Mouse (Mus musculus) forebrain, embryonic 13.5 days (tissue): ENCODE data around the gene Myog. TPM values are rescaled to one million over a fixed set of nuclear protein-coding genes. Genes with fewer than 3 reads are reported as not detected.

ENCODE experiments used
- ATAC-seq: fragments of 200-750 bp; cut with Nextera tagmentation; 2 replicates; pipeline ENCODE4 v1.8.0; 2017
- H3K27ac ChIP-seq: fragments of 300-500 bp; sonication (generic); 2 replicates; pipeline ENCODE4 v1.5.1; 2015; ENCODE audit warnings: inconsistent platforms, mild to moderate bottlenecking, moderate library complexity
- H3K27me3 ChIP-seq: fragments of 300-500 bp; sonication (generic); 2 replicates; pipeline ENCODE4 v1.6.1; 2015; ENCODE audit warnings: mild to moderate bottlenecking, inconsistent platforms
- H3K36me3 ChIP-seq: fragments of 300-500 bp; sonication (generic); 2 replicates; pipeline ENCODE4 v1.6.1; 2015; ENCODE audit warnings: mild to moderate bottlenecking, inconsistent platforms; ENCODE audit not compliant: poor library complexity, severe bottlenecking
- H3K4me1 ChIP-seq: fragments of 300-500 bp; sonication (generic); 2 replicates; pipeline ENCODE4 v1.6.1; 2015; ENCODE audit warnings: inconsistent platforms
- H3K4me2 ChIP-seq: fragments of 300-500 bp; sonication (generic); 2 replicates; pipeline ENCODE4 v1.6.1; 2015; ENCODE audit warnings: inconsistent platforms, mild to moderate bottlenecking, moderate library complexity
- H3K4me3 ChIP-seq: fragments of 300-500 bp; sonication (generic); 2 replicates; pipeline ENCODE4 v1.5.1; 2015; ENCODE audit warnings: mild to moderate bottlenecking, inconsistent platforms
- H3K9ac ChIP-seq: fragments of 300-500 bp; sonication (generic); 2 replicates; pipeline ENCODE4 v1.6.1; 2015; ENCODE audit warnings: mild to moderate bottlenecking, inconsistent platforms
- H3K9me3 ChIP-seq: fragments of 300-500 bp; sonication (generic); replicated peaks from 2 replicates; pipeline ENCODE4 v1.6.1; 2016; ENCODE audit warnings: inconsistent platforms
- WGBS: fragments of 180-500 bp; shearing (Covaris S2); methylation state at CpG from one replicate; pipeline ENCODE4 v1.1.7; 2015; 5-methylcytosine and 5-hydroxymethylcytosine counted together
- polyA plus RNA-seq: library from polyadenylated mRNA; unstranded; fragments of >200 nt; fragmentation: Nextera tagmentation; extraction: Ambion mirVana; gene quantifications from 2 replicates; pipeline ENCODE4 v1.2.1, GENCODE M21; 2015

The Myog gene
- polyA plus RNA-seq, 1 experiment from 2014 or later: not detected

- Histone ChIP-seq H3K4me2 (no peak overlapping the region), H3K4me3 (no peak overlapping the region), H3K36me3 (no peaks in the 10 kb centered on the region), H3K9me3 (no peaks in the 10 kb centered on the region), H3K27me3 (no peaks in the 10 kb centered on the region), H3K9ac (no peak overlapping the region), H3K27ac (no peak overlapping the region), H3K4me1 (0 out of 2 replicates have a peak, but pooled peaks cover 8% of the 10 kb centered on the region)
- no peak for ATAC-seq
- WGBS: 76% methylated on average over 10 of the region's 10 CpGs
These were observed 43.8 kb downstream of the Myog start for GRCm38 (mm10) chr1:134333371-134334110.

GRCm38 (mm10) chr1:134334111-134334827 is 44.5 kb downstream of the Myog start:
- ATAC-seq: no peak
- Histone ChIP-seq H3K9ac (no peak overlapping the region), H3K4me1 (0 out of 2 replicates have a peak, but pooled peaks cover 8% of the 10 kb centered on the region), H3K27me3 (no peaks in the 10 kb centered on the region), H3K4me2 (no peak overlapping the region), H3K27ac (no peak overlapping the region), H3K36me3 (no peaks in the 10 kb centered on the region), H3K9me3 (no peaks in the 10 kb centered on the region), H3K4me3 (no peak overlapping the region)
- 85% methylated on average over 7 of the region's 7 CpGs for WGBS

- Histone ChIP-seq H3K27me3 (no peaks in the 10 kb centered on the region), H3K9ac (no peak overlapping the region), H3K4me3 (no peak overlapping the region), H3K27ac (no peak overlapping the region), H3K36me3 (no peaks in the 10 kb centered on the region), H3K4me2 (no peak overlapping the region), H3K9me3 (no peaks in the 10 kb centered on the region), H3K4me1 (0 out of 2 replicates have a peak, but pooled peaks cover 8% of the 10 kb centered on the region)
- ATAC-seq: no peak
- 83% methylated on average over 13 of the region's 13 CpGs for WGBS
These were observed 45.6 kb downstream of the Myog start for GRCm38 (mm10) chr1:134335211-134335923.

- H3K9me3 ChIP-seq: no peaks in the 10 kb centered on the region
- no peaks in the 10 kb centered on the region for H3K36me3 ChIP-seq
- no peaks in the 10 kb centered on the region for H3K27me3 ChIP-seq
- H3K4me3 ChIP-seq: no peak overlapping the region
- no peak overlapping the region for H3K27ac ChIP-seq
- ATAC-seq: no peak
- H3K4me2 ChIP-seq: no peak overlapping the region
- 84% methylated on average over 12 of the region's 12 CpGs for WGBS
- 0 out of 2 replicates have a peak, but pooled peaks cover 8% of the 10 kb centered on the region for H3K4me1 ChIP-seq
- no peak overlapping the region for H3K9ac ChIP-seq
These were observed 46.4 kb downstream of the Myog start for GRCm38 (mm10) chr1:134335924-134336810.

- Histone ChIP-seq H3K9me3 (no peaks in the 10 kb centered on the region), H3K4me1 (0 out of 2 replicates have a peak, but pooled peaks cover 8% of the 10 kb centered on the region), H3K27me3 (no peaks in the 10 kb centered on the region), H3K36me3 (no peaks in the 10 kb centered on the region), H3K4me2 (no peak overlapping the region), H3K27ac (no peak overlapping the region), H3K9ac (no peak overlapping the region), H3K4me3 (no peak overlapping the region)
- WGBS: 87% methylated on average over 11 of the region's 11 CpGs
- ATAC-seq: no peak
These were observed 47.3 kb downstream of the Myog start for GRCm38 (mm10) chr1:134336958-134337710.

- Histone ChIP-seq H3K36me3 (no peaks in the 10 kb centered on the region), H3K4me1 (peaks cover 6% of the 10 kb centered on the region), H3K9ac (no peak overlapping the region), H3K4me2 (no peak overlapping the region), H3K4me3 (no peak overlapping the region), H3K27ac (no peak overlapping the region), H3K27me3 (no peaks in the 10 kb centered on the region), H3K9me3 (no peaks in the 10 kb centered on the region)
- no peak for ATAC-seq
- 96% methylated on average over 7 of the region's 7 CpGs for WGBS
These were observed 49.4 kb downstream of the Myog start for GRCm38 (mm10) chr1:134339162-134339561.

- H3K9me3 ChIP-seq: no peaks in the 10 kb centered on the region
- H3K4me2 ChIP-seq: no peak overlapping the region
- no peak overlapping the region for H3K27ac ChIP-seq
- no peaks in the 10 kb centered on the region for H3K36me3 ChIP-seq
- H3K9ac ChIP-seq: no peak overlapping the region
- ATAC-seq: no peak
- 94% methylated on average over 18 of the region's 18 CpGs for WGBS
- H3K27me3 ChIP-seq: no peaks in the 10 kb centered on the region
- H3K4me1 ChIP-seq: peaks cover 14% of the 10 kb centered on the region
- no peak overlapping the region for H3K4me3 ChIP-seq
These were observed 50.2 kb downstream of the Myog start for GRCm38 (mm10) chr1:134339757-134340619.

- Histone ChIP-seq H3K36me3 (peaks cover 12% of the 10 kb centered on the region), H3K4me1 (peaks cover 16% of the 10 kb centered on the region), H3K9ac (no peak overlapping the region), H3K4me2 (no peak overlapping the region), H3K4me3 (no peak overlapping the region), H3K9me3 (no peaks in the 10 kb centered on the region), H3K27ac (no peak overlapping the region), H3K27me3 (no peaks in the 10 kb centered on the region)
- no peak for ATAC-seq
- 80% methylated on average over 5 of the region's 5 CpGs for WGBS
These were observed 52.0 kb downstream of the Myog start for GRCm38 (mm10) chr1:134341641-134342277.
